Mouse (Mus musculus) spleen, embryonic (tissue): ENCODE results near the gene Keap1.

Experiments
- CTCF ChIA-PET: fragments of 350-600 bp; sonication (Branson Sonifier 250); formaldehyde crosslinking; loops from one replicate; lab custom pipeline; 2022; lab: Charles Lee

Keap1 gene

GRCm38 (mm10) chr9:21264272-21264999 lies 25.3 kb upstream of the Keap1 start:
- CTCF ChIA-PET: interaction anchor here (0.6 to 2.1 kb wide), 3 partner anchors 24 to 858 kb away, joined by 3 to 8 read pairs (median 3); partner anchors contain the start of gene Keap1

DNA sequence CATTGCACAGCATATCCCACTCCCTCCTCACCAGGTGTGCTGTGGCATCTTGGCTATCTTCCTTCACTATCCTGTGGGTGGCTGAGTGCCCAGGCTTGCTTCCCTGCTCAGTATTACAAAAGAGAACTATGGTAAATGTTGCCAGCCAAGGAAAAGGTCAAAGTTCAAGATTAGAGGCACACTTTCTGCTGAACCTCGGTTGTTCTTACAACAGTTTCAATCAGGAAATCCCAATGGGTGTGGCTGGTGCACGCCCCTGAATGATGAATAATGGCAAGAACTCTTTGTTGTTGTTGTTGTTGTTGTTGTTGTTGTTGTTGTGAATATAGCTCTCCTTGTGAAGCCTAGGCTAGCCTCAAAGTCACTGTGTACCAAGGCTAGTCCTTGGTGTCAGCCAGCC lies 22.7 kb upstream of the Keap1 start:
- CTCF ChIA-PET: no interaction called here

- CTCF ChIA-PET: interaction anchor here (0.7 kb wide), 1 partner anchor 16 kb away, joined by 3 read pairs; no protein-coding TSS in a partner anchor
Observed at GRCm38 (mm10) chr9:21260491-21261040, 21.4 kb upstream of the Keap1 start.

DNA sequence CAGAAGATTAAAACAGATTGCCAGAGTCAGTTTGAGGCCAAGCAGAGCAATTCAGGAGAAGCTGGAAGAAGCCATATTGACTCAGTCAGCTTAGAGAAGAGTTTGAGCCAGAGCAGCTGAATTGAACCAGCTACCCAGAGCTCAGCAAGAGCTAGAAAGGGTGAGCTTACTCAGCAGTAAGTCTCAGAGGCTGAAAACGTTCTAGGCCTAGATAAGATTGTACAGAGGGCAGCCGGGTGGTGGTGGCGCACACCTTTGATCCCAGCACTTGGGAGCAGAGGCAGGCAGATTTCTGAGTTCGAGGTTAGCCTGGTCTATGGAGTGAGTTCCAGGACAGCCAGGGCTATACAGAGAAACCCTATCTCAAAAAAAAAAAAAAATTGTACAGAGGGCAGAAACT lies 17.2 kb upstream of the Keap1 start:
- CTCF ChIA-PET: interaction anchor here (0.6 kb wide), 1 partner anchor 256 kb away, joined by 8 read pairs; no protein-coding TSS in a partner anchor

DNA sequence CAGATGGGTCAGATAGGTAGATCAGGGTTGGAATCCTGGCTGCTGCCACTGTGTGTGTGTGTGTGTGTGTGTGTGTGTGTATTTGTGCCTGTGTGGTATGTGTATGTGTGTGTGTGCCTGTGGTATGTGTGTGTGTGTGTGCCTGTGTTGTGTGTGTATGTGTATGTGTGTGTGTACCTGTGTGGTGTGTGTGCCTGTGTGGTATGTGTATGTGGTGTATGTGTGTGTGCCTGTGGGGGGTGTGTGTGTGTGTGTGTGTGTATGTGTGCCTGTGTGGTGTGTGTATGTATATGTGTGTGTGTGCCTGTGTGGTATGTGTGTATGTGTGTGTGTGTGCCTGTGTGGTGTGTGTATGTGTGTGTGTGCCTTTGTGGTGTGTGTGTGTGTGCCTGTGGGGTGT lies 15.5 kb upstream of the Keap1 start:
- CTCF ChIA-PET: no interaction called here

- CTCF ChIA-PET: no interaction called here
Observed at GRCm38 (mm10) chr9:21251116-21251735, 12.1 kb upstream of the Keap1 start.

- CTCF ChIA-PET: no interaction called here
Observed at GRCm38 (mm10) chr9:21250509-21250908, 11.3 kb upstream of the Keap1 start.

DNA sequence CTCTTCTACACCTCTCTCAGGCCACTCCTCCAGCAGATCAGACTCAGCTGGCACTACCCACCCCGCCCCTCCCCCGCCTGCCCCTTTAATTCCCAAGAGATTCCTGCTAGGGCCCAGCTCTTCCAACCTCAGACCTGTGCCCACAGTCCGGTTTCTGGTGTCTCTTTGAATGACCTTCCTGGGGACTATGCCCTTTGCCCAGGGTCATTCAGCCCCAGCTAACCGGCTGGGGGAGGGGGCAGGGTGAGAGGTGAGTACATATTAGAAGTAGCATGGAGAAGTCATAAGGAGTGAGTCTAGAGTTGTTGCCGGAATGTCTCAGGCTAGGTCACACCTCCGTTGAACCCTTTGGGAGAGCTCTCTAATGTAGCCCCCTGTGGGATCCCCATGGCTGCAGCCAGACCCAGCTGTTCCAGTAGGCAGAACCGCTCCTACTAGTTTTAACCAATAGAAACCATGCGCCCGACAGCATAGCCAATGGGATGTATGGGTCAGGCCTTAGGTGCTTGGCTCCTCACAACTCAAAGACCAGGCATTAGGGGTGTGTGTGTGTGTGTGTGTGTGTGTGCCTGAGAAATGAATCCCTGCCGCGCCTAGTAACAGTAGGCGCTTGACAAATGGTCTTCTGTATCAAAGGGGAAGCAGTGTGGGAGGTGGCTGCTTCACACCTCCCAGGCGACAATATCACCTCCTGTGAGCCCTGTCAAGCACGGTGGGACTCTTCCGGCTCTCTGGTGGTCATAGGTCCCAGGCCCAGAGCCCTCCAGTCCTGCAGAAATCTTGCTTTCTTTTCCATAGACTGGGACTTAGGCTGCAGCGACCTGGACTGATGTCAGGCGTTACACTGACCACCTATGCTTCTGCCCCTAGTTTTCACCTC lies 10.7 kb upstream of the Keap1 start:
- CTCF ChIA-PET: no interaction called here

DNA sequence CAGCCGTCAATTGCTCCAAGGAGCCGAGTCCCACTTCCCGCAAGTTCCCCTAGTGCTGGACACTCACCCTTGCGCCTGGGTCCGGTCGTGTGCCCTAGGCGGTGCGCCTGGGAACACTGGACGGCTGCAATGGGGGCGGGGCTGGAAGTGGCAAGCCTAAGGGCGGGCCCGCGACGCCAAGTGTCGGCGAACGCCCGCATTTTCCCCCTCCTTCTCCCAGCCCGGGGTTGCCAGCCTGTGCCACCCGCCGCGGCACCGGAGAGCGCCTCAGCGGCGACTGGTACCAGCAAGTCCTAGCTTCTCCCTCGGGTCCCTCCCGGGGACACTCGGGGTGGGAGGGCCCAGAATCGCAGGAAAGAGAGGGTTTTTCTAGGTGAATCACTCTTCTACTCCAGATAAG lies 9.2 kb upstream of the Keap1 start, which contains the start of gene S1pr5:
Gene S1pr5 (minus strand): TSS at position 118 of the 400 bp plus-strand sequence.
- CTCF ChIA-PET: no interaction called here

DNA sequence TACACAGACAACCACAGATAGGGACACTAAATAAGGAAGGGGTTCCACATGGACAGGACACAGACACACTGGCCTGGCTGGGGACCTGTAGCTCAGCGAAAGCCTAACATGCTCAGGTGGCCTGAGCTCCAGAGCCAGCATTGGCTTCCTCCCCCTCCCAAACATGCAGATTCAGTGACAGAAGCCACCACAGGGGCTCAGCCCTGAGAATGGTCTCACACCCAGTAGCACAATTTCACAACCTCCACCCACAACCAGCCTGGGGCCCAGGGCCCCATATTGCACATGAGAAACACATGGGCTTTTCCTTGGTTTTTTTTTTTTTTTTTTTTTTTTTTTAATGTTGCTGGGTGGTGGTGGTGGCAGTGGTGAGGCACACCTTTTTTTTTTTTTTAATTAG lies 7.2 kb upstream of the Keap1 start:
- CTCF ChIA-PET: interaction anchor here (0.6 kb wide), 1 partner anchor 67 kb away, joined by 22 read pairs; no protein-coding TSS in a partner anchor

DNA sequence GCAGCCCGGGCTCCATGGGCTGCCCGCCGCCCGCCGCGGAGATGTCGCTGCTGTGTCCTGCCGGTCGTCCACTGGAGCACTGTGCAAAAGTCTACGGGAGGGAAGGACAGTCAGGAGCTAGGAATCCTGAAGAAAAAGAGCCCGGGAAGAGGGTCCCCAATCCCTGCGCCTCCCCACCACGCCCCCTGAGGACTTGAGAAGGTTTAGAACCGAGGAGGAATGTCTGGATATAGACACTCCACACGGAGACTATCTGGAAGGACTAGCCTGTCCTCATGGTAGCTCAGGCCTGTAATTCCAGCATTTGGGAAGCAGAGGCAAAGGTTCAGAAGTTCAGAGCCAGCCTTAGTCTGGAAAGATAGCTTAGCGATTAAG lies 5.9 kb upstream of the Keap1 start:
- CTCF ChIA-PET: interaction anchor here (0.8 kb wide), 1 partner anchor 16 kb away, joined by 3 read pairs; no protein-coding TSS in a partner anchor

- CTCF ChIA-PET: interaction anchor here (0.8 kb wide), 1 partner anchor 16 kb away, joined by 3 read pairs; no protein-coding TSS in a partner anchor
Observed at GRCm38 (mm10) chr9:21244428-21245112, 5.4 kb upstream of the Keap1 start.

- CTCF ChIA-PET: interaction anchor here (0.6 to 1.2 kb wide), 3 partner anchors 23 to 98 kb away, joined by 3 read pairs; no protein-coding TSS in a partner anchor
Observed at GRCm38 (mm10) chr9:21243826-21244427, 4.8 kb upstream of the Keap1 start.

DNA sequence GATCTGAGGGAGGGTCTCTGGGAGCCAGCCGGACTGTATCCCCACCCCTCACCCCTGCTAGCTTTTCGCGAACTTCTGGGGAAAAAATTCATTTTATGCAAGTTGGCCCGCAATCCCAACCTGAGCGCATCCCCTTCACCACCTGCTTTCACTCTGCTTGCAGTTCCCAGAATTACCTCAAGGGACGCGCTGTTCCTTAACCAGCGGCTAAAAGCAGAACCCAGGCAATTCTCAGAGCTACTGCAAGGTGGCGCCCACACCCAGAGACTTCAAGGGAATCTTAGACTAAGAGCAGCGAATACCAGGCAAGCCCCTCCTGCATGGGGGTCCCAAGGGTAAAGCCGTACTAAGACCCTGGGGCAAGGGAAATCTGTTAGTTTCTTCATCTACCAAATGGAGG lies 2.2 kb upstream of the Keap1 start:
- CTCF ChIA-PET: interaction anchor here (0.5 to 2.8 kb wide), 3 partner anchors 24 to 75 kb away, joined by 3 to 8 read pairs (median 5); partner anchors contain the start of gene Atg4d

- CTCF ChIA-PET: interaction anchor here (0.6 to 2.8 kb wide), 4 partner anchors 10 to 74 kb away, joined by 3 to 11 read pairs (median 6); partner anchors contain the start of gene Atg4d
Observed at GRCm38 (mm10) chr9:21239465-21239848, 296 bp upstream of the Keap1 start.

GRCm38 (mm10) chr9:21238004-21238732 lies 993 bp downstream of the Keap1 start:
- CTCF ChIA-PET: interaction anchor here (0.6 kb wide), 1 partner anchor 10 kb away, joined by 14 read pairs; no protein-coding TSS in a partner anchor

DNA sequence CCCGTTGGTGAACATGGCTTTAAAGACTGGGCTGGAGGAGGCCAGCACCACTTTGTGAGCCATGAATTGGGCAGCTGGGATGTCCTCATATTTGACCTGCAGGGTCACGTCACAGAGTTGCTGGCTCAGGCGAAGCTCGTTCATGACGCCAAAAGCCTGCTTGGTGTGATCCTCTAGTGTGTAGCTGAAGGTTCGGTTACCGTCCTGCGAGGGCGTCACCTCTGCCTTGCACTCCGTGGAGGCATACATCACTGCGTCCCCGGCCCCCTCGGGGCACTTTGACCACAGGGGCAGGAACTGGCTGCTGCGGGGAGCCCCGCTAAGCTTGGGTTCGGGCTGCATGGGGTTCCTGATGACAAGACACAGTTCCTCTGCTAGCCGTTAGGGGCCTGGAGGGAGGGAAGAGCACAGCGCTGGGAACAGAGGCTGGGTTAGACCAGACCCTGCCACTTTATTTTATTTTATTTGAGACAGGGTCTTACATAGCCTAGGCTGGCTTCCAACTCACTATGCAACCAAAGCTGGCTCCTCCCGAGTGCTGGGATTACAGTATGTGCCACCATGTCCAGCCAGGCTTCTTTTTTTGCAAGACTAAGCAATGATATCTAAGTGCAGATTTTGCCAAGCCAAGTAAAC lies 1.7 kb downstream of the Keap1 start:
- CTCF ChIA-PET: interaction anchor here (0.6 to 0.7 kb wide), 2 partner anchors 9 to 103 kb away, joined by 3 to 14 read pairs; no protein-coding TSS in a partner anchor

- CTCF ChIA-PET: interaction anchor here (0.7 kb wide), 1 partner anchor 102 kb away, joined by 3 read pairs; no protein-coding TSS in a partner anchor
Observed at GRCm38 (mm10) chr9:21236991-21237367, 2.2 kb downstream of the Keap1 start.

DNA sequence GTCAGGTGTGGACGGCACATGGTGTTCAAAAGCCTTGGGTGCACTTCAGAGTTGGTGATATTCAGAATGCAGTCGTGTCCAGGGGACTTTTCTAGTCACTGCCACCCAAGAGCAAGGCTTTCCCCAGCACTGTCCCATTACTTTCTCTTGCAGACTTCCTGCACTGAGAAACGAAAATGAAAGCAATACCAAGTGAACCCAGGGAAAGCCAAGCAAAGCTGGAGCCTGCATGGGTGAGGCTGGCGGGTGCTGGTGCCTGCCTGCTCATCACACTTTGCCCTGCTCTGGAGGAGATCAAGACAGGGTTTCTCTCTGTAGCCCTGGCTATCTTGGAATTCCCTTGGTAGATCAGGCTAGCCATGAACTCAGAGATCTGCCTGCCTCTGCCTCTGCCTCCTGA lies 3.8 kb downstream of the Keap1 start:
- CTCF ChIA-PET: no interaction called here
